ENCODE assay signal across 8 mouse cellular contexts in genomic region chr5:65538121-65538520, GRCm38 (mm10). TPM values are rescaled to one million over a fixed set of nuclear protein-coding genes. Genes with fewer than 3 reads are reported as not detected.
DNase-seq lines count a peak whose midpoint lies in the region; ATAC-seq and TF ChIP-seq lines count a peak whose summit lies in the region.

No protein-coding gene starts in this region.

- peaks cover 15% of the 10 kb centered on the region for H3K4me1 ChIP-seq in kidney, embryonic 15.5 days
- peaks cover 24% of the 10 kb centered on the region for H3K4me1 ChIP-seq in hindbrain, embryonic 13.5 days (replicated peaks)
- peaks cover 21% of the 10 kb centered on the region for H3K4me1 ChIP-seq in midbrain, embryonic 15.5 days

- H3K4me2 ChIP-seq in kidney, embryonic 15.5 days: peak overlapping the region; percentile 73
- H3K4me2 ChIP-seq in hindbrain, embryonic 13.5 days: peak overlapping the region; percentile 74
- peak overlapping the region; percentile 67 for H3K4me2 ChIP-seq in midbrain, embryonic 15.5 days

- no peaks in the 10 kb centered on the region for H3K27me3 ChIP-seq in kidney, embryonic 15.5 days
- no peaks in the 10 kb centered on the region for H3K27me3 ChIP-seq in hindbrain, embryonic 13.5 days
- H3K27me3 ChIP-seq in midbrain, embryonic 15.5 days (replicated peaks): no peaks in the 10 kb centered on the region

- H3K36me3 ChIP-seq in kidney, embryonic 15.5 days: no peaks in the 10 kb centered on the region
- H3K36me3 ChIP-seq in hindbrain, embryonic 13.5 days: no peaks in the 10 kb centered on the region
- no peaks in the 10 kb centered on the region for H3K36me3 ChIP-seq in midbrain, embryonic 15.5 days (replicated peaks)

- no peak for ATAC-seq in kidney, embryonic 15.5 days (replicated peaks; ENCODE audit: low FRiP score)
- no peak for ATAC-seq in hindbrain, embryonic 13.5 days (ENCODE audit: low FRiP score)
- ATAC-seq in midbrain, embryonic 15.5 days (replicated peaks): no peak
- ATAC-seq in CD4-positive, CD25-positive, alpha-beta regulatory T cell, adult 4 months: no peak

- DNase-seq in kidney, adult 8-10 months: no peak
- DNase-seq in brain, embryonic 14.5 days (ENCODE audit: low read depth): peak; percentile 35
- DNase-seq in right cerebral cortex, postnatal 4 days: no peak
- no peak for DNase-seq in left cerebral cortex, adult 9 months (ENCODE audit: low spot score in 2 of 2)

- peak overlapping the region; percentile 86 for H3K4me3 ChIP-seq in kidney, embryonic 15.5 days (replicated peaks)
- peak overlapping the region; percentile 89 for H3K4me3 ChIP-seq in hindbrain, embryonic 13.5 days
- peak overlapping the region; percentile 94 for H3K4me3 ChIP-seq in midbrain, embryonic 15.5 days

- TF ChIP-seq CTCF in brain, embryonic 14.5 days (IDR thresholded peaks at IDR 0.05; ENCODE audit: borderline replicate concordance, extremely low read depth, insufficient read depth, insufficient read length): no peak

- H3K27ac ChIP-seq in kidney, embryonic 15.5 days: peak overlapping the region; percentile 99
- peak overlapping the region; percentile 99 for H3K27ac ChIP-seq in hindbrain, embryonic 13.5 days
- peak overlapping the region; percentile 98 for H3K27ac ChIP-seq in midbrain, embryonic 15.5 days

- H3K9me3 ChIP-seq in kidney, embryonic 15.5 days (replicated peaks): no peaks in the 10 kb centered on the region
- H3K9me3 ChIP-seq in hindbrain, embryonic 13.5 days: no peaks in the 10 kb centered on the region
- no peaks in the 10 kb centered on the region for H3K9me3 ChIP-seq in midbrain, embryonic 15.5 days

- H3K9ac ChIP-seq in kidney, embryonic 15.5 days: peak overlapping the region; percentile 97
- peak overlapping the region; percentile 96 for H3K9ac ChIP-seq in hindbrain, embryonic 13.5 days
- peak overlapping the region; percentile 93 for H3K9ac ChIP-seq in midbrain, embryonic 15.5 days

- no peak for TF ChIP-seq POLR2A in brain, embryonic 14.5 days (IDR thresholded peaks at IDR 0.05; ENCODE audit: borderline replicate concordance, extremely low read depth, insufficient read depth, insufficient read length, poor library complexity, severe bottlenecking)

- under 1% methylated on average over 4 of the region's 4 CpGs for WGBS in kidney, embryonic 15.5 days
- 1% methylated on average over 4 of the region's 4 CpGs for WGBS in hindbrain, embryonic 13.5 days
- WGBS in midbrain, embryonic 15.5 days: 2% methylated on average over 4 of the region's 4 CpGs

RNA-seq across cellular contexts. Expression of gene Ube2k, which starts 1.1 kb away (rescaled TPM):
- polyA plus RNA-seq in kidney, embryonic 15.5 days (2015; fragmentation: Nextera tagmentation; extraction: Ambion mirVana): 171 and 184 TPM in 2 replicates
- polyA plus RNA-seq in brain, embryonic 14.5 days (2012; rRNA removed): 88.9 and 105 TPM in 2 replicates
- polyA plus RNA-seq in hindbrain, embryonic 13.5 days (2015; fragmentation: Nextera tagmentation; extraction: Ambion mirVana): 215 and 216 TPM in 2 replicates
- polyA plus RNA-seq in midbrain, embryonic 15.5 days (2015; fragmentation: Nextera tagmentation; extraction: Ambion mirVana): 190 and 191 TPM in 2 replicates
- polyA plus RNA-seq in CD4-positive, CD25-positive, alpha-beta regulatory T cell, adult 4 months (2017; shearing (Covaris generic)): 100 to 1,000 TPM in 1 of 2 experiments, 10 to 100 TPM in 1; 97.1 to 108 TPM

RNA-seq across cellular contexts. Expression of gene Smim14, which starts 1.1 kb away (rescaled TPM):
- polyA plus RNA-seq in kidney, embryonic 15.5 days (2015; fragmentation: Nextera tagmentation; extraction: Ambion mirVana): 96.9 and 107 TPM in 2 replicates
- polyA plus RNA-seq in brain, embryonic 14.5 days (2012; rRNA removed): 118 and 119 TPM in 2 replicates
- 189 and 195 TPM in 2 replicates for polyA plus RNA-seq in hindbrain, embryonic 13.5 days (2015; fragmentation: Nextera tagmentation; extraction: Ambion mirVana)
- 174 and 193 TPM in 2 replicates for polyA plus RNA-seq in midbrain, embryonic 15.5 days (2015; fragmentation: Nextera tagmentation; extraction: Ambion mirVana)
- 100 to 1,000 TPM; 155 to 157 TPM for polyA plus RNA-seq in CD4-positive, CD25-positive, alpha-beta regulatory T cell, adult 4 months (2017; shearing (Covaris generic))

RNA-seq across cellular contexts. Expression of gene Gm43552, which starts 45.5 kb away (rescaled TPM):
- polyA plus RNA-seq in kidney, embryonic 15.5 days (2015; fragmentation: Nextera tagmentation; extraction: Ambion mirVana): not detected in 2 replicates
- not detected in 2 replicates for polyA plus RNA-seq in brain, embryonic 14.5 days (2012; rRNA removed)
- 2.7 TPM in 1 of 2 replicates, not detected in the other for polyA plus RNA-seq in hindbrain, embryonic 13.5 days (2015; fragmentation: Nextera tagmentation; extraction: Ambion mirVana)
- 1.1 TPM in 1 of 2 replicates, not detected in the other for polyA plus RNA-seq in midbrain, embryonic 15.5 days (2015; fragmentation: Nextera tagmentation; extraction: Ambion mirVana)
- polyA plus RNA-seq in CD4-positive, CD25-positive, alpha-beta regulatory T cell, adult 4 months (2017; shearing (Covaris generic)): not detected
